Mouse (Mus musculus) T-helper 17 cell (primary cell): ENCODE results near the gene Gsto1.
"Not testable (repeated sequence)": the region's sequence is repeated elsewhere in the genome, so short reads cannot be mapped to it uniquely, and the experiment has no call there.

Experiments used
- in situ Hi-C, 2 experiments: fragments of 300-600 bp; cut with MboI, MseI; formaldehyde crosslinking; loops; 1 replicate in 1 of 2; 2 replicates in 1 of 2; pipeline ENCODE4 v1.15.1; 2025; ENCODE audit warnings: high pct_unique_total_duplicates in 2 of 2

Gsto1 gene

GRCm38 (mm10) chr19:47854796-47855783 lies at the start of gene Gsto1:
Gsto1 (plus strand) TSS chr19:47854970.
- in situ Hi-C loops = no loop called here

- in situ Hi-C loops = no loop called here
These were observed 42.7 kb upstream of the Gsto1 start for GRCm38 (mm10) chr19:47812091-47812490.

- in situ Hi-C loops = no loop called here
These were observed 40.0 kb upstream of the Gsto1 start for GRCm38 (mm10) chr19:47814721-47815120.

GRCm38 (mm10) chr19:47817692-47818091 lies 37.1 kb upstream of the Gsto1 start:
- in situ Hi-C loops = no loop called here

GRCm38 (mm10) chr19:47820832-47821493 lies 33.8 kb upstream of the Gsto1 start:
- in situ Hi-C loops = loop anchor here (5.0 to 10.0 kb wide), 2 partner anchors 314 to 316 kb away; no protein-coding TSS in a partner anchor

GRCm38 (mm10) chr19:47821494-47821872 lies 33.3 kb upstream of the Gsto1 start:
- in situ Hi-C loops = loop anchor here (5.0 to 10.0 kb wide), 2 partner anchors 314 to 317 kb away; no protein-coding TSS in a partner anchor

- in situ Hi-C loops = loop anchor here (5.0 to 10.0 kb wide), 2 partner anchors 315 to 317 kb away; no protein-coding TSS in a partner anchor
These were observed 32.5 kb upstream of the Gsto1 start for GRCm38 (mm10) chr19:47822143-47822796.

- in situ Hi-C loops = loop anchor here (5.0 to 10.0 kb wide), 2 partner anchors 317 to 319 kb away; no protein-coding TSS in a partner anchor
These were observed 30.7 kb upstream of the Gsto1 start for GRCm38 (mm10) chr19:47824026-47824425.

- in situ Hi-C loops = loop anchor here in 1 of 2 experiments (10.0 kb wide), 1 partner anchor 325 kb away; no protein-coding TSS in a partner anchor
These were observed 24.8 kb upstream of the Gsto1 start for GRCm38 (mm10) chr19:47829913-47830450.

GRCm38 (mm10) chr19:47831111-47831510 lies 23.7 kb upstream of the Gsto1 start:
- in situ Hi-C loops = no loop called here

GRCm38 (mm10) chr19:47832316-47832715 lies 22.5 kb upstream of the Gsto1 start:
- in situ Hi-C loops = no loop called here

GRCm38 (mm10) chr19:47834614-47835013 lies 20.2 kb upstream of the Gsto1 start:
- in situ Hi-C loops = no loop called here

- in situ Hi-C loops = no loop called here
These were observed 19.0 kb upstream of the Gsto1 start for GRCm38 (mm10) chr19:47835776-47836175.

- in situ Hi-C loops = no loop called here
These were observed 17.9 kb upstream of the Gsto1 start for GRCm38 (mm10) chr19:47836701-47837526.

GRCm38 (mm10) chr19:47837527-47837901 lies 17.3 kb upstream of the Gsto1 start:
- in situ Hi-C loops = no loop called here

- in situ Hi-C loops = not testable (repeated sequence)
These were observed 13.5 kb upstream of the Gsto1 start for GRCm38 (mm10) chr19:47841234-47841633.

GRCm38 (mm10) chr19:47849735-47850134 lies 5.0 kb upstream of the Gsto1 start:
- in situ Hi-C loops = no loop called here

GRCm38 (mm10) chr19:47852131-47852530 lies 2.6 kb upstream of the Gsto1 start:
- in situ Hi-C loops = not testable (repeated sequence)

GRCm38 (mm10) chr19:47853053-47853452 lies 1.7 kb upstream of the Gsto1 start:
- in situ Hi-C loops = no loop called here
